Mouse (Mus musculus) skeletal muscle tissue, postnatal 0 days (tissue): ENCODE results near the gene Vmn1r87. TPM values are rescaled to one million over a fixed set of nuclear protein-coding genes. Genes with fewer than 3 reads are reported as not detected.

Experiments used
- polyA plus RNA-seq: library from polyadenylated mRNA; unstranded; fragments of >200 nt; fragmentation: Nextera tagmentation; extraction: Ambion mirVana; gene quantifications from 2 replicates; pipeline ENCODE4 v1.2.1, GENCODE M21; 2015

The Vmn1r87 gene
- polyA plus RNA-seq = not detected in 2 replicates

DNA sequence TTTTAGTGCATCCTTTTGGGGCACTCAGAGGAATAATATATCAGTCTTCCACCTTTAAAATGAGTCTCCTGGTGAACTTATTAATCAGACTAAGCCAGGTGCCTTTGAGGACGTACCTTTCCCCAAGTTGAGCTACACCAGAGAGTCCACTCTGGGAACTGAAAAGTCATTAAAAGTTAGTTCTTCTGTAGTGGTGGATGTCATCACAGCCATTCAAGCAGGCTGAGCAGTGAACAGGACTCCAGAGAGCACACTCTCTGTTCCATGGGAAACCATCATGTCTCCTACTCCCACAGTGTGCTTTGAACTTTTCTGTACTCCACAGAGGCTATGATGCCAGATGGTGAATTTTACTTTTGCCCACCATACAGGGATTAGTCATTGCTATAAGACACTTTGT lies at the start of gene Vmn1r87:
Gene Vmn1r87 (minus strand): TSS at position 101 of the 400 bp plus-strand sequence.

DNA sequence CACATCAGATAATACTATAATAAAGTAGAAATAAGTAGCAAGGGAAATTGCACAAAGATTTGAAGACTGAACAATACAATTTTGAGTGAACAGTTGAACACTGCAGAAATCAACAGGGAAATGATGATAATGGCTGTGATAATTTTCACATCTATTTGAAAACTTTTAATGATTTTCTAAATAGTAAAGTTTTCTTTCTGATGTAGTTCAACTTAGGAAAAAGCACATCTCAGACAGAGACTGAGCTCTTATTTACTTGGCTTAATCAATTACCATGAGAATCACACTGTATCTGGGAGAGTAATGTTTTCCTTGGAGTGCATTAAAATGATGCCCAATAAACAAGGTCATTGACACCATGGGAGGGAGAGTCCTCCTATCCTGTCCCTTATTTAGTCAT lies 19.3 kb upstream of the Vmn1r87 start, which contains the start of gene Vmn1r88:
Gene Vmn1r88 (plus strand): TSS at position 301 of the 400 bp plus-strand sequence.

DNA sequence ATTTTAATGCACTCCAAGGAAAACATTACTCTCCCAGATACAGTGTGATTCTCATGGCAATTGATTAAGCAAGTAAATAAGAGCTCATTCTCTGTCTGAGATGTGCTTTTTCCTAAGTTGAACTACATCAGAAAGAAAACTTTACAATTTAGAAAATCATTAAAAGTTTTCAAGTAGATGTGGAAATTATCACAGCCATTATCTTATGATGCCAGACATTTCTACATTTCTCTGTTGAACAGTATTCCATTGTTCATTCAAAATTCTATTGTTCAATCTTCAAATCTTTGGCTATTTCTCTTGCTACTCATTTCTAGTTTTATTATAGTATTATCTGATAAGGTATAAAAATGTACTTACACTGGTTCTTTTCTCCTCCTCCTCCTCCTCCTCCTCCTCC lies 20.1 kb downstream of the Vmn1r87 start, which contains the start of gene Vmn1r86:
Gene Vmn1r86 (minus strand): TSS at position 101 of the 400 bp plus-strand sequence.

DNA sequence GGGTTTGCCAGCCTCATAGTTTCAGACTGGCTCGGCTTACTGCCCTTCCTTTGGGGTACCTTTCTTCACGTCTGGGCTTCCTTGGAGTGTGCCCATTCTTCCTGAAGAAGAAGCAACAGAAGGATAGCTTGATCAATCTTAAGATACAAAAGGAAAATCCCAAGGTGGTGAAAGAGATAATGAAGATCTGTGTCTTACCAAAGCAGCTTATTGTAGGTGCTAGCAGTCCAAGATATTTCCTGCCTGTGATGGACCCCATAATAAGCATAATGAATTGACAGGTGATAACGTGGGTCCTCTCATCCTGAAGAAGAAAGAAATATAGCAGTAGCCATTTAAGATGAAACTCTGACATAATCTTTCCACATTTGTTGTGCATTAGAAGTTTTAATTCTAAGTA lies 44.9 kb downstream of the Vmn1r87 start, which contains the start of gene Vmn1r85:
Gene Vmn1r85 (minus strand): TSS at position 101 of the 400 bp plus-strand sequence.

Other genes starting within 250 kb of the Vmn1r87 start
- 3.4 and 3.5 TPM in 2 replicates for gene Zscan22, start 242.3 kb downstream of the Vmn1r87 start, polyA plus RNA-seq
- gene Rps5, start 217.9 kb downstream of the Vmn1r87 start, polyA plus RNA-seq = 512 and 672 TPM in 2 replicates
- 0.15 and 1.4 TPM in 2 replicates for gene Rnf225, start 212.7 kb downstream of the Vmn1r87 start, polyA plus RNA-seq
- gene Zfp324, start 174.3 kb downstream of the Vmn1r87 start, polyA plus RNA-seq = 3.5 and 3.7 TPM in 2 replicates
- 2.3 and 2.8 TPM in 2 replicates for gene Zfp446, start 162.3 kb downstream of the Vmn1r87 start, polyA plus RNA-seq
- 0.28 TPM in 1 of 2 replicates, not detected in the other for gene Slc27a5, start 142.0 kb downstream of the Vmn1r87 start, polyA plus RNA-seq
- gene Trim28, start 141.0 kb downstream of the Vmn1r87 start, polyA plus RNA-seq = 76.9 and 85.0 TPM in 2 replicates
- gene Zbtb45, start 130.1 kb downstream of the Vmn1r87 start, polyA plus RNA-seq = 8.3 and 8.9 TPM in 2 replicates
- 150 and 176 TPM in 2 replicates for gene Chmp2a, start 105.3 kb downstream of the Vmn1r87 start, polyA plus RNA-seq
- 117 and 128 TPM in 2 replicates for gene Ube2m, start 101.9 kb downstream of the Vmn1r87 start, polyA plus RNA-seq
- gene Mzf1, start 85.4 kb downstream of the Vmn1r87 start, polyA plus RNA-seq = 0.94 and 0.99 TPM in 2 replicates
- not detected in 2 replicates for gene Vmn1r85, start 45.0 kb downstream of the Vmn1r87 start, polyA plus RNA-seq
- gene Vmn1r86, start 20.2 kb downstream of the Vmn1r87 start, polyA plus RNA-seq = not detected in 2 replicates
- gene Vmn1r88, start 19.4 kb upstream of the Vmn1r87 start, polyA plus RNA-seq = not detected in 2 replicates
- gene Vmn1r89, start 72.9 kb upstream of the Vmn1r87 start, polyA plus RNA-seq = not detected in 2 replicates
- 16.4 and 21.9 TPM in 2 replicates for gene Lig1, start 137.1 kb upstream of the Vmn1r87 start, polyA plus RNA-seq
- 4.2 and 4.8 TPM in 2 replicates for gene Zswim9, start 138.6 kb upstream of the Vmn1r87 start, polyA plus RNA-seq
- 0.13 and 0.31 TPM in 2 replicates for gene Pla2g4c, start 184.5 kb upstream of the Vmn1r87 start, polyA plus RNA-seq